Mouse (Mus musculus) left cerebral cortex, postnatal 25 days (tissue): ENCODE results near the gene Rab5b. TPM values are rescaled to one million over a fixed set of nuclear protein-coding genes. Genes with fewer than 3 reads are reported as not detected.

Experiments
- DNase-seq, 2 experiments: peaks; one replicate each; pipeline ENCODE4 v3.0.0; 2022; ENCODE audit warnings: low spot score in 2 of 2, mixed read lengths in 1 of 2
- intact Hi-C: fragments of 180-260 bp; cut with DNase I; formaldehyde crosslinking; loops from one replicate; pipeline ENCODE4 v1.15.1; 2025
- total RNA-seq, 2 experiments: library from RNA; stranded (reverse); gene quantifications; 2 replicates each; pipeline ENCODE4 v1.2.3; 2021

Rab5b gene
- total RNA-seq, 2 experiments from 2014 or later, result 125 to 132 TPM

GRCm38 (mm10) chr10:128702328-128703007 is 6.4 kb upstream of the Rab5b start:
- intact Hi-C loops, result no loop called here
- DNase-seq, result no peak

- no peak for DNase-seq
- intact Hi-C loops, result no loop called here
These were observed 4.6 kb upstream of the Rab5b start for GRCm38 (mm10) chr10:128700712-128701111.

DNA sequence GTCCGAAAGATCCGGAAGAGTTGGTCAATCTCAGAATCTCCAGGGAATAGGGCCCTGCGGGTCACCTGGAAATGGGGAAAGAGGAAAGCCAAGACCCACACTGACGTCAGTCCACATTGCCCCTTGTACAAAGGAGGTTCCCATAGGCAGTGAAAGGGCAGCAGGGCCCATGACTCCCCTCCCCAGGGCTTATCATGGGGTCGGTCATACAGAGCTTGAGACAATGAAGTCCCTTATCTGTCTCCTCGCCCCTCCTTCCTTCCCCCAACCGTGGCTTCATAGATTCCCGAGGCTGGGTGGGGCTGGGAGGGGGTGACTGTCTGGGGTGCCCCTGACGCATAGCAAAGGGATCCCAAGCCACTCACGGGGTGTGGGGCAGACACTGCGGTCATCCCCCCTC is 3.5 kb upstream of the Rab5b start:
- intact Hi-C loops, result no loop called here
- DNase-seq, result no peak

- DNase-seq, result no peak
- intact Hi-C loops, result no loop called here
These were observed 2.9 kb upstream of the Rab5b start for GRCm38 (mm10) chr10:128699006-128699405.

DNA sequence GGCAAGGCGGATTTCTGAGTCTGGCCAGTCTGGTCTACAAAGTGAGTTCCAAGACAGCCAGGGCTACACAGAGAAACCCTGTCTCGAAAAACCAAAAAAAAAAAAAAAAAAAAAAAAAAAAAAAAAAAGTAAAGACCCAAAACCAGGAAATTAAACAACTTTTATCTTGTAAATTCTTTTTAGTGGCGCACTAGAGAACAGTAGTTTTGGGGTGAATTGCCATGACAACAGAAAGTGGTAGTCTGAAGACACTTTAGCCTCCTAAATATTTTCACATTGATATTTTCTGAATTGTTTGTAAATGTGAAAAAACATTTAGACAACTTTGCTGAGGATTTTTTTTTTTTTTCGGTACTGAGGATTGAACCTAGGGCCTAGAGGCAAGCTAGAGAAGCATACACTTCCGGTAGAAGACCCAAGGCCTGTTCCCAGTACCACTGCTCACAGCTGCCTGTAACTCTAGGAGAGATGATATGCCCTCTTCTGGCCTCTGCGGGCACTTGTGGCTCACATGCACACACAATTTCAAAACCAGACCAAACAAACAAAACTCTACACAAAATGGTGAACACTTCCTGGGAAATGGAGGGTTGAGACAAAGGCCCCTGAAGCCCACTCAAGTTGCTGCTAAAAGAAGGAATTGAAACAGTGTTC is 1.1 kb upstream of the Rab5b start:
- DNase-seq, result no peak
- intact Hi-C loops, result no loop called here

- intact Hi-C loops, result no loop called here
- no peak for DNase-seq
These were observed 563 bp downstream of the Rab5b start for GRCm38 (mm10) chr10:128695411-128695991.

DNA sequence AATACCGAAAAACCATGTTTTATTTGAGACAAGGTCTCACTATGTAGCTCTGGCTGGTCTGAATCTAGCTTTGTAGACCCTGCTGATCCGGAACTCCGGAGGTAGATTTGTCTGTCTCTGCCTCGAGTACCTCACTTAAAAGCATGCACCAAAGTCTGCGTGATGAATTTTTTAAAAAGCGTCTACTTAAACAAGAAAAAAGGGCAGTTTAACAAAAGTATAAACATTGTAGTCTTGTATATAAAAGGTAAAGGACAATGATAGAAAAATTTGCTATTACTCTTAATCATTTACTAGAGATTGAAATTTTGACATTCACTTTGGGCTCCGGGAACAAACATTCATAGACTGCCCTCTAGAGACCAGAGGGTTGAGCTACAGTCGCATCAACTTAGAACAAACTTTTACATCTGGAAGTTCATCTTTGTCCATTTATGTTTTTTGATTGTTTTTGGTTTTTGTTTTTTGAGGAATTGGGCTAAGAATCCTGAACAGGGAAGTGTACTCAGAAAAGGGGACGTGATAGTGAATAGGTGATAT is 21.5 kb downstream of the Rab5b start:
- peak; percentile 28 to 42 for DNase-seq
- intact Hi-C loops, result loop anchor here (1.0 to 5.0 kb wide), 4 partner anchors 29 to 107 kb away; partner anchors contain the start of genes Ikzf4, Pa2g4 and Rps26

DNA sequence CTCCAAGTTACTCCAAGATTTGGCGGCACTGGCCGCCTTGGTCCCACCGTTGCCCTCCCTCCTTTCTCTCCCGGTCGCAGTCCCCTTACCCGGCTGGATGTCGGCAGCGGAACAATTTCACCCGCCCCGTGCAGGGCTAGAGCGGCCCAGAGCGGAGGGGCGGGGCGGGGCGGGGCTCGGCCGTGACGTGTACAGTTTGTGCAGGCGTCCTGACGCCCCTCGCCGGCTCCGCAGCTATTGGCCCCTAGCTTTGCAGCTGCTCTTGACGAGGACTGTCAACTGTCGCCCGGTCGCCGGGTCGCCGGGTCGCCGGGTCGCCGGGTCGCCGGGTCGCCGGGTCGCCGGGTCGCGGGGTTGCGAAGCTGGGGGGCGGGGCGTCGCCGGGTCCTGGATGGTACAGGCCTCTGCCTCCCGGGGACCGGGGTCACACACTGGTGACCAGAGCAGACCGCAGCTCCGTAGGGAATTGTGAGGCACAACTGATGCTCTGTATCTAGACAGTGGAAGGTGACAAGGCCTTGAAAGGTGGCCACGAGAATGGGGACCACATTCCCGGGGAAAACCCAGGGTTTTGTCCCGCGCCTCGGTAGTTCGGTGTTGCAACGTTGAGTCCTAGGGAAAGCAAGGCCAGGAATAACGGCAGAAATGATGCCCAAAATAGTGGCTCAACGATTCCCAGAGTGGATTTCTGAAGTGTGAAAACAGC is 22.1 kb downstream of the Rab5b start, which contains the start of gene Suox:
TSS of gene Suox (minus strand) at position 311 of the 706 bp plus-strand sequence.
- DNase-seq, result peak; percentile 83 to 85
- intact Hi-C loops, result loop anchor here (1.0 to 5.0 kb wide), 4 partner anchors 29 to 107 kb away; partner anchors contain the start of genes Ikzf4, Pa2g4 and Rps26

GRCm38 (mm10) chr10:128671148-128671547 is 24.9 kb downstream of the Rab5b start:
- DNase-seq, result no peak
- intact Hi-C loops, result loop anchor here (5.0 kb wide), 2 partner anchors 59 to 104 kb away; partner anchors contain the start of gene Pa2g4

GRCm38 (mm10) chr10:128668790-128669672 is 27.0 kb downstream of the Rab5b start:
- DNase-seq, result peak; percentile 59 to 69
- intact Hi-C loops, result no loop called here

DNA sequence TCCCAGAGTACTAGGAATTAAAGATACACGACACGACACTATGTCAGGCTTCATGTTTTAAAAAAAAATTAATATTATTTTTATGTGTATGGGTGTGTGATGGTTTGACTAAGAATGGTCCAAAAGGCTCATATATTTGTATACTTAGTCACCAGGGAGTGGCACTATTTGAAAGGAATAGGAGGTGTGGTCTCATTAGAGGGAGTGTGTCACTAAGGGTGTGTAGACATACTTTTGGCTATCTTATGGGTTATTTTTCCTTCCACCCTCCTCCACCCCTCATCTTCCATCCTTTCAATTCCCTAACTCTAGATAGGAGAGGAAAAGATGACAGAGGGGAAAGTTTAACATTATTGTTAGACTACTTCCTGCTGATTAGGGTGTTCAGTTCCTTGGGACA is 30.3 kb downstream of the Rab5b start:
- DNase-seq, result no peak

DNA sequence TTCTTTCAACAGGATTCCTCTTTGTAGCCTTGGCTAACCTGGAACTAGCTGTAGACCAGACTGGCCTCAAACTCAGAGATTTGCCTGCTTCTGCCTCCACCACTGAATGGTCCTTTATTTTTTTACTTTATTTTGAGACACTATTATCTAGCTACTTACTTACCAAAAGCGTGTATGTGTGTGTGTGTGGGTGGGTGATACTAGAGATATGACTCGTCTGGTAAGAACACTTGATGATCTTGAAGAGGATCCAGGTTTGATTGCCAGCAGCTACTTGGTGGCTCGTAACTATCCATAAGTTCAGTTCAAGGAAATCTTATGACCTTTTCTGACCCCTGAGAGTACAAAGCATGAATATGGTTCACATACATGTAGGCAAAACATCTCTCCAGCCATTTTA is 30.8 kb downstream of the Rab5b start:
- intact Hi-C loops, result no loop called here
- DNase-seq, result no peak

More for the DNA sequence above, 30.3 kb downstream of the Rab5b start:
- intact Hi-C loops, result no loop called here

GRCm38 (mm10) chr10:128664808-128665207 is 31.3 kb downstream of the Rab5b start:
- DNase-seq, result no peak
- intact Hi-C loops, result no loop called here

DNA sequence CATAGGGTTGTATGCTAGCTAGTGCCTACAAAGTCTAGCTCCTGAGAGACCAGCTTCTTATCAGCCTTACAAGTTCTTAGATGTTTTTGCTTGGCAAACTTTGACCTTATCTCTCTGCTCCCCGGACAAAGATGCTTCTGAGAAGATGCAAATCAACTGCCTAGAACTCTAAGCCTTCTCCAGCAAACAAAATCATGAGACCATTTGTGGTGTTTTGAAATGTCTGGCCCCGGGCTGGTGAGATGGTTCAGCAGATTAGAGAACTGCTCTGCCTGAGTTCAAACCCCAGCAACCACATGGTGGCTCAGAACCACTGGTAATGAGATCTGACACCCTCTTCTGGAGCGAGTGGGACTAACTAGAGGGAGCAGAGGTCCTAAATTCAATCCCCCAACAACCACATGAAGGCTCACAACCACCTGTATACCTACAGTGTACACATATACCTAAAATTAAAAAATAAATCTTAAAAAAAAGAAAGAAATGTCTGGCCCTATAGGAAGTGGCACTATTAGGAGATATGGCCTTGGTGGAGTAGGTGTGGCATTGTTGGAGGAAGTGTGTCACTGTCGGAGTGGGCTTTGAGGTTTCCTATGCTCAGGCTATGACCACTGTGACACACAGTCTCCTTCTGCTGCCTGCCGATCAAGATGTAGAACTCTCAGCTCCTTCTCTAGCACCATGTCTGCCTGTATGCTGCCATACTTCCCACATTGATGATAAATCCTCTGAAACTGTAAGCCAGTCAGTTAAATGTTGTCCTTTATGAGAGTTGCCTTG is 32.4 kb downstream of the Rab5b start:
- intact Hi-C loops, result no loop called here
- no peak for DNase-seq

DNA sequence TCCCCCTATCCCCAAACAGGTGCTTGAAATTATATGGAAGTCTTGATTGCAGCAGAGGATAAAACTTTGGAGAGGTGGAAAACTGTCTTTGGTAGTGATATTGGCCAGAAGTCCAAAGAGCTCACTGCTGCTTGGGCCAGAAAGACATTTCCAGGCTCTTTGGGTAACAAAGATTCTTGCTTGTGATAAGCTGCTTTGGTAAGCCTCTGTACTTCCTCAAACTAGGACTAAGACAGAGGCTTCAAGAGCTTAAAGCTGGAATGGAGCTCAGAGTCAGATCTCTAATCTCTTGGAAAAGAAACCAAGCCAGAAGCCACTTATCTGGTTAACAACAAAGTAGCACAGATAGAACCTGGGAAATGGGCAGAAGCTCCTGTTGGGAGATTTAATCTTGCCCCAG is 33.6 kb downstream of the Rab5b start:
- intact Hi-C loops, result no loop called here
- no peak for DNase-seq

GRCm38 (mm10) chr10:128659490-128659889 is 36.6 kb downstream of the Rab5b start:
- intact Hi-C loops, result no loop called here
- no peak for DNase-seq

DNA sequence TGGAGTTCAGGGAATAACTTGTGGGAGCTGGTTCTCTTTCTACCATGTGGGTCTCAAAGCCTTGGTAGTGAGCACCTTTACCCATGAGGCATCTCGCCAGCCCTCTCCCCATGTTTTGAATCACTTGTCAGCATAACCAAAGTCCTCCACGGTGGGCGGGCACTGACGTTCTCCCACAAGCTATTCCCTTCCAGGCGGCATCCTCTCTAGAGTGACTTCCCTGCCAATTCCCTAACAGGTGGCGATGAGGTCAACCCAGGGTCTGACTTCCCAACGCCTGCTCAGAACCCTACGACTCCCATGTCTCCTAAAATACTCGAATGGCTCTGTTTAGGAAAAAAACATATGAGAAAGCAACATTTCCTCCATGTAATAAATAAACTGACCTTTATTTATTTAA is 38.2 kb downstream of the Rab5b start:
- DNase-seq, result no peak
- intact Hi-C loops, result no loop called here

- DNase-seq, result no peak
- intact Hi-C loops, result no loop called here
These were observed 39.3 kb downstream of the Rab5b start for GRCm38 (mm10) chr10:128656731-128657130.
